Mouse (Mus musculus) intestine, postnatal 0 days (tissue): ENCODE results near the gene Snap29. TPM values are rescaled to one million over a fixed set of nuclear protein-coding genes. Genes with fewer than 3 reads are reported as not detected.

ENCODE experiments used
- ATAC-seq: fragments of 200-750 bp; cut with Nextera tagmentation; 2 replicates; pipeline ENCODE4 v1.8.0; 2017; ENCODE audit warnings: mild to moderate bottlenecking, moderate TSS enrichment, moderate library complexity
- H3K27ac ChIP-seq: fragments of 300-500 bp; sonication (generic); 2 replicates; pipeline ENCODE4 v1.5.1; 2014; ENCODE audit warnings: mild to moderate bottlenecking, low read depth, low read length, moderate library complexity
- H3K27me3 ChIP-seq: fragments of 300-500 bp; sonication (generic); replicated peaks from 2 replicates; pipeline ENCODE4 v1.6.1; 2014; ENCODE audit warnings: low read length, mixed read lengths; ENCODE audit not compliant: control insufficient read depth, insufficient read depth
- H3K36me3 ChIP-seq: fragments of 300-500 bp; sonication (generic); 2 replicates; pipeline ENCODE4 v1.6.1; 2014; ENCODE audit warnings: mild to moderate bottlenecking, moderate library complexity; ENCODE audit not compliant: control insufficient read depth, insufficient read depth
- H3K4me1 ChIP-seq: fragments of 300-500 bp; sonication (generic); replicated peaks from 2 replicates; pipeline ENCODE4 v1.6.1; 2014; ENCODE audit warnings: antibody characterized with exemption, low read length, mixed read lengths; ENCODE audit not compliant: control insufficient read depth, insufficient read depth
- H3K4me2 ChIP-seq: fragments of 300-500 bp; sonication (generic); replicated peaks from 2 replicates; pipeline ENCODE4 v1.6.1; 2014; ENCODE audit warnings: low read depth, mild to moderate bottlenecking, moderate library complexity
- H3K4me3 ChIP-seq: fragments of 300-500 bp; sonication (generic); 2 replicates; pipeline ENCODE4 v1.5.1; 2014; ENCODE audit warnings: low read depth, low read length
- H3K9ac ChIP-seq: fragments of 300-500 bp; sonication (generic); 2 replicates; pipeline ENCODE4 v1.6.1; 2014; ENCODE audit warnings: mild to moderate bottlenecking, low read depth, low read length
- H3K9me3 ChIP-seq: fragments of 300-500 bp; sonication (generic); 2 replicates; pipeline ENCODE4 v1.6.1; 2016; ENCODE audit warnings: mixed run types; ENCODE audit not compliant: control insufficient read depth
- CTCF ChIP-seq: sonication (generic); IDR thresholded peaks from 2 replicates; pipeline ENCODE4 v1.5.1; 2016; ENCODE audit warnings: low read depth, mild to moderate bottlenecking, control low read depth, antibody characterized with exemption, moderate library complexity
- WGBS: fragments of 180-500 bp; shearing (Covaris S2); extraction: QIAGEN DNeasy Blood & Tissue Kit; methylation state at CpG from one replicate; pipeline ENCODE4 v1.1.7; 2014; 5-methylcytosine and 5-hydroxymethylcytosine counted together
- polyA plus RNA-seq: library from polyadenylated mRNA; unstranded; fragments of >200 nt; fragmentation: Nextera tagmentation; extraction: Ambion mirVana; gene quantifications from 2 replicates; pipeline ENCODE4 v1.2.1, GENCODE M21; 2015

The Snap29 gene
- polyA plus RNA-seq, 1 experiment from 2014 or later = 15.5 TPM

DNA sequence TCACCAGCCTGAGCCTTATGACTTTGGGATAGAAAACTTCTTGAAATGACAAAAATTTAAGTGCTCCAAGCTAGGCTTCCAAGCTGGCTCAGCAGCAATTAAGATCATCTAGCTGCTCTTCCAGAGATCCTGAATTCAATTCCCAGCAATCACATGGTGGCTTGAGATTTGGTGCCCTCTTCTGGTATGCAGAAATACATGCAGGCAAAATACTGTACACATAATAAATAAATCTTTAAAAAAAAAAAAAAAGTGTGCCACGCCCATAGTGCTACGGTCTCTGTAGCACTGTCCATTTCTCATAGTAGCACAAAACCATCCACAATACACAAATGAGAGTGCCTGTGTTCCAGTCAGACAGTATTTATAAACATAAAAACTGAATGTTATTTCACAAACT is 26.8 kb downstream of the Snap29 start:
- no peak overlapping the region for H3K27ac ChIP-seq
- no peak for ATAC-seq
- peak; percentile 71 for TF ChIP-seq CTCF
- H3K4me1 ChIP-seq = no peaks in the 10 kb centered on the region
- H3K27me3 ChIP-seq = no peaks in the 10 kb centered on the region
- no peak overlapping the region for H3K4me3 ChIP-seq
- no peaks in the 10 kb centered on the region for H3K9me3 ChIP-seq
- WGBS = 39% methylated on average over 2 of the region's 2 CpGs
- H3K36me3 ChIP-seq = peaks cover 14% of the 10 kb centered on the region
- no peak overlapping the region for H3K9ac ChIP-seq
- H3K4me2 ChIP-seq = no peak overlapping the region

DNA sequence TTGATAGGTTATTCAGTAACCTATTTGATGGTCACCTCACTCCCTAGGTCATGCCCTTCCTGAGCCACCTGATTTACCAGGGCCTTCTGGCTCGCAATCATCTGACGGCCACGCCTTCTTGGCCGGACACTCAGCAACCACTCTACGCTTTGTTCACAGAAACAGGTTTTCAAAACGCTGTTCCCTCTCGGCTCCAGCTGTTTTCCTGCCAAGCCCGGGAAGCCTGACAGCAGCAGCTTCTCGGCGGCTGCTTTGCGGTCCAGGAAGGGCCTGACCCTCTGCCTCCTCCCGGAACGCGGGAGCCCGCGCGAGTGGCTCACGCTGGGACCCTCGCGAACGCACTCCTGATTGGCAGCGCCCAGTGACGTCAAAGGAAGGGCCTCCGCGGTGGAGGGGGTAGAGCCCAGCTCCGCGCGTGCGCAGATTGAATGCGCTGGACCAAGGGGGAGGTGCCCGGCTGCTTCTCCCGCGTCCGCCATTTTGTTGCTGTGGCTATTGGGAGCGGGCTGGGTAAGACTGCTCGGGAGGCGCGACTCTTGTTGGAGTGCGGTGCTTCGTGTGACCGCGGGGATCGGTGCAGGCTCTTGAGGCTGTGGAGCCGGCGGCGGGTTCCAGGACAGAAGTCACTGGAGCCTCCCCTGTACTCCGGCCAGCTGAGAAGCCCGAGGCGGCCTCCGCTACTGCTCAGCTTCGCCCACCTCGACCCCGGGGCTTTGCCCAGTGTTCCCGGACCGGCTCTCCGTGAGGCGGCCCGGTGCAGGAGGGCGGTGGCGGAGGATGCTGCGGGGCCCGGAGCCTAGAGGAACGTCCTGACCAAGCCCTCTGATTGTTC is 46.0 kb downstream of the Snap29 start, which contains the start of gene Crkl:
Gene Crkl (plus strand): TSS at position 447 of the 832 bp plus-strand sequence.
- peak; percentile 93 for ATAC-seq
- H3K9ac ChIP-seq = peak within 1 kb of the TSS; percentile 94
- H3K27ac ChIP-seq = peak within 1 kb of the TSS; percentile 88
- H3K4me3 ChIP-seq = peak within 1 kb of the TSS; percentile 99
- H3K4me2 ChIP-seq = peak within 1 kb of the TSS; percentile 83
- 0 out of 2 replicates have a peak, but pooled peaks cover 3% of the 10 kb centered on the region for H3K36me3 ChIP-seq
- no peaks in the 10 kb centered on the region for H3K9me3 ChIP-seq
- no peak for TF ChIP-seq CTCF
- peaks cover 8% of the 10 kb centered on the region; the same call in 1 of the 2 replicates for H3K4me1 ChIP-seq
- no peaks in the 10 kb centered on the region for H3K27me3 ChIP-seq
- under 1% methylated on average over 63 of the region's 63 CpGs for WGBS

DNA sequence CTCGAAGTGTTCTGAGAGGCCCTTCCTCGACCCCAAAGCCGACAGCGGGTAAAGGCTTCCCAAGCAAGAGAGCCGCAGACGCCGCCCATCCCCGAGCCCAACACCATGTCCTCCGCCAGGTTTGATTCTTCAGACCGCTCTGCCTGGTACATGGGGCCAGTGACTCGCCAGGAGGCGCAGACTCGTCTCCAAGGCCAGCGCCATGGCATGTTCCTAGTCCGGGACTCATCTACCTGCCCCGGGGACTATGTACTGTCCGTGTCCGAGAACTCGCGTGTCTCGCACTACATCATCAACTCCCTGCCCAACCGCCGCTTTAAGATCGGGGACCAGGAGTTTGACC is 46.6 kb downstream of the Snap29 start:
- peak; percentile 36 for ATAC-seq
- peak overlapping the region; percentile 99 for H3K4me3 ChIP-seq
- peaks cover 8% of the 10 kb centered on the region; the same call in 1 of the 2 replicates for H3K4me1 ChIP-seq
- H3K27ac ChIP-seq = peak overlapping the region; percentile 88
- H3K4me2 ChIP-seq = peak overlapping the region; percentile 83
- peak overlapping the region; percentile 94 for H3K9ac ChIP-seq
- H3K36me3 ChIP-seq = peaks cover 4% of the 10 kb centered on the region; the same call in 1 of the 2 replicates
- no peaks in the 10 kb centered on the region for H3K9me3 ChIP-seq
- TF ChIP-seq CTCF = peak; percentile 30
- 1% methylated on average over 24 of the region's 24 CpGs for WGBS
- no peaks in the 10 kb centered on the region for H3K27me3 ChIP-seq

DNA sequence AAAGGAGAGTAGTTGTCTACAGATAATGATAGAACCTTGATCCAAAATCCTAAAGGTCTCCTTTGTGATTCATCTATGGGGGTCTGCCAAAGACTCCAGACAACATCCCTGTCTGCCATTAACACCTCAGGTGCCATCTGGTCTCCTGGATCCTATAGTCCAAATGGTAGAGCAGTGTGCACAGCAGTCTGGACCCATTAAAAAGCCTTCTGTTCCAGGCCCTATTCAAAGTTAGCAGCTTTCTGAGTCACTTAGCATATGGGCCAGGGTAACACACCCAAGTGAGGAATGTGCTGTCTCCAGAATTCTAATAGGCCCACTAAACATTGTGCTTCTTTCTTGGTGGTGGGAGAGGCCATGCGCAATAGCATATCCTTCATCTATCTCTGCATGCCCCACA is 51.1 kb downstream of the Snap29 start:
- H3K9ac ChIP-seq = no peak overlapping the region
- ATAC-seq = no peak
- no peaks in the 10 kb centered on the region for H3K27me3 ChIP-seq
- no peak overlapping the region for H3K4me2 ChIP-seq
- peaks cover 8% of the 10 kb centered on the region; the same call in 1 of the 2 replicates for H3K4me1 ChIP-seq
- TF ChIP-seq CTCF = no peak
- H3K27ac ChIP-seq = no peak overlapping the region
- 97% methylated on average over 1 of the region's 1 CpGs for WGBS
- no peaks in the 10 kb centered on the region for H3K9me3 ChIP-seq
- H3K36me3 ChIP-seq = peaks cover 5% of the 10 kb centered on the region; the same call in 1 of the 2 replicates
- no peak overlapping the region for H3K4me3 ChIP-seq

DNA sequence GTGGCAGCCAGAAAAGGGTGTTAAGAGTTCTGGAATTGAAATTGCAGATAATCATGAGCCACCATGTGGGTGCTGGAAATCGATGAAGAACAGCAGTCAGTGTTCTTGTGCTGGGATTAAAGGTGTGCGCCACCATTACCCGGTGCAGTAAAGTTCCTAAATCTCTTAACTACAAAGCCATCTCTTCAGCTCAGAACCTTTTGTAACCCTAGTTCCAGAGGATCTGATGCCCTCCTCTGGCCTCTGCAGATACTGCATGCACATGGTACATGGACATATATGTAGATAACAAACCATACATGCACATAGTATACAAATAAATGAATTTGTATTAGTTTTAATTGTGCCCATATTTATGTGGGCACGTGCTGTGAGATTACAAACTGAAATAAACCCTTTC is 54.5 kb downstream of the Snap29 start:
- Histone ChIP-seq H3K4me1 (0 out of 2 replicates have a peak, but pooled peaks cover 2% of the 10 kb centered on the region), H3K9me3 (no peaks in the 10 kb centered on the region), H3K36me3 (peaks cover 9% of the 10 kb centered on the region; the same call in 1 of the 2 replicates), H3K27me3 (no peaks in the 10 kb centered on the region), H3K27ac (no peak overlapping the region), H3K9ac (no peak overlapping the region; the same call in 1 of the 2 replicates), H3K4me2 (no peak overlapping the region), H3K4me3 (no peak overlapping the region)
- no peak for ATAC-seq
- WGBS = 85% methylated on average over 4 of the region's 4 CpGs
- TF ChIP-seq CTCF = peak; percentile 69

DNA sequence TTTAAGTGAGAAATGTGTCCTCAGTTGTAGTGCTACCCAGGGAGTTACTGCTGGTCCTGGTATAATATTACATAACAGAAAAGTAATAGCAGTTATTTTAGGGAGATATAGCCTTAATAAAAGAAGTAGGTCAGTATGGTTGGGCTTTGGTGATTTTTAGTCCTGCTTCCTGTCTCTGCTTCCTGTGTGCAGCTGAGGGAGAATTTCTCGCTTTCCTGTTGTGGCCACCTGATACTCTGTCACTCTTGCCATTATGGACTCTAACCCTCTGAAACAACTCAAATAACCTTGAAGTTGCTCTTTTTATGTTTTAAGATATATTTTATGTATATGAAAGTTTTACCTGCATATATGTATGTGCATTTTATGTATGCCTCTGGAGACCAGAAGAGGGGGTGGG is 55.8 kb downstream of the Snap29 start:
- H3K9me3 ChIP-seq = no peaks in the 10 kb centered on the region
- 56% methylated on average over 1 of the region's 1 CpGs for WGBS
- no peak for TF ChIP-seq CTCF
- no peak for ATAC-seq
- no peaks in the 10 kb centered on the region for H3K4me1 ChIP-seq
- H3K4me2 ChIP-seq = no peak overlapping the region
- H3K27ac ChIP-seq = no peak overlapping the region
- peaks cover 6% of the 10 kb centered on the region; the same call in 1 of the 2 replicates for H3K36me3 ChIP-seq
- H3K27me3 ChIP-seq = no peaks in the 10 kb centered on the region
- no peak overlapping the region for H3K4me3 ChIP-seq
- H3K9ac ChIP-seq = no peak overlapping the region
